In the genomic region with DNA sequence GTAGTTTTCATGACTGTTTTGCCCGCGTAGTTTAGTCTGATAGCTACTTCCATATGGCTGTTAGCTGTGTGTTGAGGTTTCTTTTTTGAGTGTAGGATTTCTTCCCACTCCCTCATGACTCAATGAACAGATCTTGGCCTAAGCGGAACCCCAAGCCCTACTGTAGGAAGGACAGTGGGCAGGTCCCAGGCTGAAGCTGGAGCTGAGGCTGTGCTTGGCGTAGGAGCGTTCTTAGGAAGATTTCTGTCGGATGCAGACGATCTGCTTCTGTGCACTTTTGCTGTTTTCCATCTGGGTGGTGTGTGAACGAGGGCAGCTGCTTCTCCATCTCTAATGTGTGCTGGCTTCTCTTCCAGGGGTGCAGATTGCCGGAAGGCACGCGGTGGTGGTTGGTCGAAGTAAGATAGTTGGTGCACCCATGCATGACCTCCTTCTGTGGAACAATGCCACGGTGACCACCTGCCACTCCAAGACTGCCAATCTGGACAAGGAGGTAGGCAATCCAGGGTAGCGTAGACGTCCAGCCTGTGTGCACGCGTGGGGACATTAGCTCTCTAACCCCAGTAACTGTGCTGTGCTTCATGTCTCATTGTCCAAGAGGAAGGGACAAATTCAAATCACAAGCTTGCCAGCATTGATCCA, we compare ENCODE assay signal across 27 mouse cellular contexts. TPM values are rescaled to one million over a fixed set of nuclear protein-coding genes. Genes with fewer than 3 reads are reported as not detected.
DNase-seq lines count a peak whose midpoint lies in the region; ATAC-seq and TF ChIP-seq lines count a peak whose summit lies in the region.
"Had no signal": no experiment of that assay in that cellular context is flagged by ENCODE, and none has a peak within 500 bp of the region (broad histone marks: within the 10 kb centered on the region; RNA-seq: fewer than 3 reads in every experiment).

No protein-coding gene starts in this region.

- no peak for TF ChIP-seq POLR2A in liver, adult 2 months (IDR thresholded peaks at IDR 0.05; ENCODE audit: extremely low read depth, insufficient read depth, low read length)

- H3K36me3 ChIP-seq in forebrain, embryonic 13.5 days (ENCODE audit: poor library complexity, severe bottlenecking): peaks cover 50% of the 10 kb centered on the region
- no peaks in the 10 kb centered on the region; the same call in 1 of the 2 replicates for H3K36me3 ChIP-seq in forebrain, embryonic 15.5 days
- H3K36me3 ChIP-seq in hindbrain, postnatal 0 days (ENCODE audit: insufficient read depth, low read length): 0 out of 2 replicates have a peak, but pooled peaks cover 4% of the 10 kb centered on the region
- peaks cover 68% of the 10 kb centered on the region for H3K36me3 ChIP-seq in hindbrain, embryonic 10.5 days
- peaks cover 50% of the 10 kb centered on the region for H3K36me3 ChIP-seq in liver, adult 2 months (ENCODE audit: control insufficient read depth, insufficient read depth, low read length)
- H3K36me3 ChIP-seq in liver, embryonic 11.5 days (ENCODE audit: control insufficient read depth, insufficient read depth, low read length): peaks cover 29% of the 10 kb centered on the region

- no peak overlapping the region for H3K4me2 ChIP-seq in forebrain, embryonic 13.5 days
- H3K4me2 ChIP-seq in forebrain, embryonic 15.5 days (replicated peaks): no peak overlapping the region
- H3K4me2 ChIP-seq in hindbrain, postnatal 0 days (ENCODE audit: low read depth, low read length): no peak overlapping the region
- H3K4me2 ChIP-seq in liver, embryonic 11.5 days: no peak overlapping the region
- H3K4me2 ChIP-seq: hindbrain, embryonic 15.5 days; kidney, embryonic 15.5 days; limb, embryonic 13.5 days; lung, embryonic 14.5 days; midbrain, embryonic 12.5 days; neural tube, embryonic 15.5 days had no signal

- ATAC-seq in forebrain, embryonic 13.5 days: 0 out of 2 replicates have a peak, but pooled peaks have one; percentile 20
- ATAC-seq in forebrain, embryonic 15.5 days (replicated peaks): no peak
- ATAC-seq in hindbrain, postnatal 0 days: peak; percentile 62
- ATAC-seq in liver, embryonic 11.5 days (replicated peaks; ENCODE audit: low FRiP score): no peak
- ATAC-seq: activated CD4-positive, CD25-positive, alpha-beta regulatory T cell, adult 4 months had no signal

- no peaks in the 10 kb centered on the region for H3K27me3 ChIP-seq in forebrain, embryonic 13.5 days
- H3K27me3 ChIP-seq in forebrain, embryonic 15.5 days: no peaks in the 10 kb centered on the region
- H3K27me3 ChIP-seq in hindbrain, postnatal 0 days (ENCODE audit: insufficient read depth, low read length): no peaks in the 10 kb centered on the region
- H3K27me3 ChIP-seq in hindbrain, embryonic 10.5 days (ENCODE audit: insufficient read depth, poor library complexity, severe bottlenecking): no peaks in the 10 kb centered on the region
- H3K27me3 ChIP-seq in liver, adult 2 months (ENCODE audit: control insufficient read depth, insufficient read depth, low read length): no peaks in the 10 kb centered on the region
- no peaks in the 10 kb centered on the region for H3K27me3 ChIP-seq in liver, embryonic 11.5 days (replicated peaks; ENCODE audit: control insufficient read depth, insufficient read depth, low read length)
- H3K27me3 ChIP-seq: hindbrain, embryonic 15.5 days; kidney, embryonic 15.5 days; limb, embryonic 13.5 days; midbrain, embryonic 12.5 days; neural tube, embryonic 15.5 days had no signal

- TF ChIP-seq CTCF in hindbrain, postnatal 0 days (IDR thresholded peaks at IDR 0.05; ENCODE audit: low read depth): no peak
- no peak for TF ChIP-seq CTCF in liver, adult 2 months (IDR thresholded peaks at IDR 0.05; ENCODE audit: low read depth, low read length)

- no peaks in the 10 kb centered on the region for H3K9me3 ChIP-seq in forebrain, embryonic 13.5 days (replicated peaks)
- H3K9me3 ChIP-seq in forebrain, embryonic 15.5 days: no peaks in the 10 kb centered on the region
- H3K9me3 ChIP-seq in hindbrain, postnatal 0 days (ENCODE audit: low read length): no peaks in the 10 kb centered on the region
- H3K9me3 ChIP-seq in hindbrain, embryonic 10.5 days: no peaks in the 10 kb centered on the region
- H3K9me3 ChIP-seq in liver, embryonic 11.5 days (ENCODE audit: control insufficient read depth, low read length): no peaks in the 10 kb centered on the region
- H3K9me3 ChIP-seq: embryonic facial prominence, embryonic 10.5 days; heart, embryonic 10.5 days; hindbrain, embryonic 15.5 days; kidney, embryonic 15.5 days; limb, embryonic 13.5 days; midbrain, embryonic 12.5 days; neural tube, embryonic 15.5 days had no signal

- H3K9ac ChIP-seq in forebrain, embryonic 13.5 days: no peak overlapping the region
- H3K9ac ChIP-seq in forebrain, embryonic 15.5 days (replicated peaks): no peak overlapping the region
- H3K9ac ChIP-seq in hindbrain, postnatal 0 days (replicated peaks; ENCODE audit: low read length): no peak overlapping the region
- H3K9ac ChIP-seq in liver, adult 2 months (ENCODE audit: low read depth, low read length): no peak overlapping the region
- H3K9ac ChIP-seq in liver, embryonic 11.5 days (ENCODE audit: low read depth, low read length): no peak overlapping the region
- H3K9ac ChIP-seq: hindbrain, embryonic 15.5 days; kidney, embryonic 15.5 days; limb, embryonic 13.5 days; liver, embryonic 14.5 days; lung, embryonic 14.5 days; midbrain, embryonic 12.5 days; neural tube, embryonic 15.5 days had no signal

- peaks cover 3% of the 10 kb centered on the region; the same call in 1 of the 2 replicates for H3K79me2 ChIP-seq in liver, adult 2 months (ENCODE audit: control insufficient read depth, insufficient read depth, low read length)

- H3K27ac ChIP-seq in forebrain, embryonic 13.5 days: peak overlapping the region; percentile 1; the same call in 1 of the 2 replicates
- no peak overlapping the region for H3K27ac ChIP-seq in forebrain, embryonic 15.5 days (replicated peaks)
- H3K27ac ChIP-seq in hindbrain, postnatal 0 days: peak overlapping the region; percentile 26; the same call in 1 of the 2 replicates
- H3K27ac ChIP-seq in hindbrain, embryonic 10.5 days: no peak overlapping the region
- peak overlapping the region; percentile 7; the same call in 1 of the 2 replicates for H3K27ac ChIP-seq in liver, adult 2 months (replicated peaks; ENCODE audit: insufficient read depth, low read depth, low read length)
- no peak overlapping the region for H3K27ac ChIP-seq in liver, embryonic 11.5 days (ENCODE audit: low read depth, low read length)
- H3K27ac ChIP-seq: embryonic facial prominence, embryonic 10.5 days; hindbrain, embryonic 15.5 days; kidney, embryonic 15.5 days; limb, embryonic 13.5 days; liver, embryonic 14.5 days; midbrain, embryonic 12.5 days; neural tube, embryonic 15.5 days had no signal

- peak; percentile 29 for DNase-seq in cerebellum, adult 11-12 months
- no peak for DNase-seq in cerebellum, adult 9-10 months
- DNase-seq in hindbrain, postnatal 0 days (ENCODE audit: low spot score): no peak
- no peak for DNase-seq in hindbrain, embryonic 10.5 days (ENCODE audit: low spot score)
- no peak for DNase-seq in liver, adult 2 months (ENCODE audit: extremely low read depth, low read depth, low spot score)
- no peak for DNase-seq in liver, embryonic 11.5 days (ENCODE audit: low spot score)
- DNase-seq: adrenal gland, adult 8-10 months; heart, postnatal 10 days; kidney, adult 11 months; kidney, postnatal 36 days; spleen, adult 18-20 months had no signal

- WGBS in forebrain, embryonic 13.5 days: 88% methylated on average over 17 of the region's 17 CpGs
- WGBS in forebrain, embryonic 15.5 days: 78% methylated on average over 17 of the region's 17 CpGs
- WGBS in hindbrain, postnatal 0 days: 72% methylated on average over 17 of the region's 17 CpGs
- WGBS in hindbrain, embryonic 10.5 days: 91% methylated on average over 17 of the region's 17 CpGs
- 72% methylated on average over 17 of the region's 17 CpGs for WGBS in liver, adult 2 months
- WGBS in liver, embryonic 11.5 days: 93% methylated on average over 17 of the region's 17 CpGs

- no peak overlapping the region for H3K4me3 ChIP-seq in forebrain, embryonic 13.5 days
- H3K4me3 ChIP-seq in forebrain, embryonic 15.5 days: no peak overlapping the region
- no peak overlapping the region for H3K4me3 ChIP-seq in hindbrain, postnatal 0 days (ENCODE audit: low read length)
- H3K4me3 ChIP-seq in hindbrain, embryonic 10.5 days: no peak overlapping the region
- no peak overlapping the region for H3K4me3 ChIP-seq in liver, adult 2 months (ENCODE audit: insufficient read depth, low read depth, low read length)
- no peak overlapping the region for H3K4me3 ChIP-seq in liver, embryonic 11.5 days (ENCODE audit: low read depth, low read length)
- H3K4me3 ChIP-seq: embryonic facial prominence, embryonic 10.5 days; heart, embryonic 10.5 days; hindbrain, embryonic 15.5 days; kidney, embryonic 15.5 days; limb, embryonic 13.5 days; midbrain, embryonic 12.5 days; neural tube, embryonic 15.5 days had no signal

- H3K4me1 ChIP-seq in forebrain, embryonic 13.5 days: peaks cover 25% of the 10 kb centered on the region
- peaks cover 17% of the 10 kb centered on the region for H3K4me1 ChIP-seq in forebrain, embryonic 15.5 days
- no peaks in the 10 kb centered on the region for H3K4me1 ChIP-seq in hindbrain, postnatal 0 days (ENCODE audit: insufficient read depth, low read length)
- peaks cover 3% of the 10 kb centered on the region for H3K4me1 ChIP-seq in hindbrain, embryonic 10.5 days (replicated peaks)
- peaks cover 21% of the 10 kb centered on the region for H3K4me1 ChIP-seq in liver, adult 2 months (ENCODE audit: control insufficient read depth, insufficient read depth, low read length)
- 0 out of 2 replicates have a peak, but pooled peaks cover 3% of the 10 kb centered on the region for H3K4me1 ChIP-seq in liver, embryonic 11.5 days (replicated peaks; ENCODE audit: control insufficient read depth, insufficient read depth, low read length)
- H3K4me1 ChIP-seq: embryonic facial prominence, embryonic 10.5 days had no signal

RNA-seq across cellular contexts. Expression of a gene that starts 27.6 kb away (rescaled TPM):
- polyA plus RNA-seq in forebrain, embryonic 13.5 days (2015; fragmentation: Nextera tagmentation; extraction: Ambion mirVana): 48.0 and 53.6 TPM in 2 replicates
- polyA plus RNA-seq in forebrain, embryonic 15.5 days (2015; fragmentation: Nextera tagmentation; extraction: Ambion mirVana): 45.2 and 46.4 TPM in 2 replicates
- total RNA-seq in hindbrain, postnatal 0 days (2014; rRNA removed): 30.9 and 31.3 TPM in 2 replicates
- polyA plus RNA-seq in hindbrain, postnatal 0 days (2015; fragmentation: Nextera tagmentation; extraction: Ambion mirVana): 33.1 and 37.1 TPM in 2 replicates
- polyA plus RNA-seq in hindbrain, embryonic 10.5 days (2016; fragmentation: Nextera tagmentation; extraction: Ambion mirVana): 62.5 and 85.6 TPM in 2 replicates
- total RNA-seq in liver, adult 2 months (2014; rRNA removed): 188 and 211 TPM in 2 replicates
- polyA plus RNA-seq in liver, adult 2 months (2012; rRNA removed): 112 and 121 TPM in 2 replicates
- polyA plus RNA-seq in liver, embryonic 11.5 days (2014; fragmentation: Nextera tagmentation; extraction: Ambion mirVana): 178 and 218 TPM in 2 replicates

RNA-seq across cellular contexts. Expression of a gene that starts 36.1 kb away (rescaled TPM):
- polyA plus RNA-seq in forebrain, embryonic 13.5 days (2015; fragmentation: Nextera tagmentation; extraction: Ambion mirVana): not detected in 2 replicates
- polyA plus RNA-seq in forebrain, embryonic 15.5 days (2015; fragmentation: Nextera tagmentation; extraction: Ambion mirVana): not detected in 2 replicates
- total RNA-seq in hindbrain, postnatal 0 days (2014; rRNA removed): not detected in 2 replicates
- not detected in 2 replicates for polyA plus RNA-seq in hindbrain, postnatal 0 days (2015; fragmentation: Nextera tagmentation; extraction: Ambion mirVana)
- not detected in 2 replicates for polyA plus RNA-seq in hindbrain, embryonic 10.5 days (2016; fragmentation: Nextera tagmentation; extraction: Ambion mirVana)
- total RNA-seq in liver, adult 2 months (2014; rRNA removed): not detected in 2 replicates
- not detected in 2 replicates for polyA plus RNA-seq in liver, adult 2 months (2012; rRNA removed)
- 0.10 TPM in 1 of 2 replicates, not detected in the other for polyA plus RNA-seq in liver, embryonic 11.5 days (2014; fragmentation: Nextera tagmentation; extraction: Ambion mirVana)
- total RNA-seq: adrenal gland, adult 8-10 months; gastrocnemius, adult 8-10 months; heart, postnatal 10 days; megakaryocyte, adult 5-6 weeks had no signal
- polyA plus RNA-seq: activated CD4-positive, CD25-positive, alpha-beta regulatory T cell, adult 4 months; cortical plate, adult 2 months; embryonic facial prominence, embryonic 10.5 days; frontal cortex, adult 2 months; hindbrain, embryonic 15.5 days; kidney, embryonic 15.5 days; lung, embryonic 14.5 days; midbrain, embryonic 12.5 days; neural tube, embryonic 15.5 days had no signal

RNA-seq across cellular contexts. Expression of a gene that starts 42.0 kb away (rescaled TPM):
- polyA plus RNA-seq in forebrain, embryonic 13.5 days (2015; fragmentation: Nextera tagmentation; extraction: Ambion mirVana): 4.5 and 5.3 TPM in 2 replicates
- 7.3 and 7.4 TPM in 2 replicates for polyA plus RNA-seq in forebrain, embryonic 15.5 days (2015; fragmentation: Nextera tagmentation; extraction: Ambion mirVana)
- 13.1 and 15.0 TPM in 2 replicates for total RNA-seq in hindbrain, postnatal 0 days (2014; rRNA removed)
- polyA plus RNA-seq in hindbrain, postnatal 0 days (2015; fragmentation: Nextera tagmentation; extraction: Ambion mirVana): 11.8 and 12.5 TPM in 2 replicates
- 3.7 and 4.0 TPM in 2 replicates for polyA plus RNA-seq in hindbrain, embryonic 10.5 days (2016; fragmentation: Nextera tagmentation; extraction: Ambion mirVana)
- 1.1 and 1.2 TPM in 2 replicates for total RNA-seq in liver, adult 2 months (2014; rRNA removed)
- polyA plus RNA-seq in liver, adult 2 months (2012; rRNA removed): 0.12 and 0.17 TPM in 2 replicates
- polyA plus RNA-seq in liver, embryonic 11.5 days (2014; fragmentation: Nextera tagmentation; extraction: Ambion mirVana): 2.4 and 2.8 TPM in 2 replicates

Comparison
In these comparisons a context has a peak if more than half of its experiments do, and no peak if none do; other contexts are left out.
1. ATAC-seq: peak in forebrain, embryonic 13.5 days (single experiment) and hindbrain, postnatal 0 days (single experiment); none in forebrain, embryonic 15.5 days (single experiment) and liver, embryonic 11.5 days (single experiment).
2. H3K27ac ChIP-seq: peak in forebrain, embryonic 13.5 days (single experiment), hindbrain, postnatal 0 days (single experiment) and liver, adult 2 months (single experiment); none in forebrain, embryonic 15.5 days (single experiment), hindbrain, embryonic 10.5 days (single experiment) and liver, embryonic 11.5 days (single experiment).